Mouse (Mus musculus) stomach, postnatal 0 days (tissue): ENCODE results near the gene Pard6b. TPM values are rescaled to one million over a fixed set of nuclear protein-coding genes. Genes with fewer than 3 reads are reported as not detected.

Source experiments
- ATAC-seq: fragments of 200-750 bp; cut with Nextera tagmentation; 2 replicates; pipeline ENCODE4 v1.8.0; 2017; ENCODE audit not compliant: low FRiP score, low TSS enrichment
- DNase-seq: peaks from one replicate; pipeline ENCODE4 v3.0.0-alpha.2; 2016; ENCODE audit warnings: low spot score
- H3K27ac ChIP-seq: fragments of 300-500 bp; sonication (generic); replicated peaks from 2 replicates; pipeline ENCODE4 v1.5.1; 2014; ENCODE audit warnings: mild to moderate bottlenecking, control low read depth
- H3K27me3 ChIP-seq: fragments of 300-500 bp; sonication (generic); 2 replicates; pipeline ENCODE4 v1.6.1; 2014; ENCODE audit warnings: low read length; ENCODE audit not compliant: control insufficient read depth, insufficient read depth
- H3K36me3 ChIP-seq: fragments of 300-500 bp; sonication (generic); 2 replicates; pipeline ENCODE4 v1.6.1; 2014; ENCODE audit warnings: low read length, mixed read lengths; ENCODE audit not compliant: control insufficient read depth, insufficient read depth
- H3K4me1 ChIP-seq: fragments of 300-500 bp; sonication (generic); replicated peaks from 2 replicates; pipeline ENCODE4 v1.6.1; 2014; ENCODE audit warnings: antibody characterized with exemption; ENCODE audit not compliant: control insufficient read depth, insufficient read depth
- H3K4me2 ChIP-seq: fragments of 300-500 bp; sonication (generic); replicated peaks from 2 replicates; pipeline ENCODE4 v1.6.1; 2014; ENCODE audit warnings: low read depth, mild to moderate bottlenecking, control low read depth, moderate library complexity
- H3K4me3 ChIP-seq: fragments of 300-500 bp; sonication (generic); 2 replicates; pipeline ENCODE4 v1.5.1; 2014; ENCODE audit warnings: low read depth, low read length, control low read depth
- H3K9ac ChIP-seq: fragments of 300-500 bp; sonication (generic); 2 replicates; pipeline ENCODE4 v1.6.1; 2014; ENCODE audit warnings: mild to moderate bottlenecking, low read length, control low read depth, mixed read lengths
- H3K9me3 ChIP-seq: fragments of 300-500 bp; sonication (generic); 2 replicates; pipeline ENCODE4 v1.6.1; 2016; ENCODE audit warnings: low read length; ENCODE audit not compliant: control insufficient read depth
- CTCF ChIP-seq: IDR thresholded peaks from 2 replicates; pipeline ENCODE4 v1.5.1; 2016; ENCODE audit warnings: antibody characterized with exemption, low read depth, mild to moderate bottlenecking, moderate library complexity
- EP300 ChIP-seq: optimal IDR thresholded peaks from 2 replicates; pipeline ENCODE3; 2016; ENCODE audit warnings: antibody characterized with exemption
- WGBS: fragments of 180-500 bp; shearing (Covaris S2); extraction: QIAGEN DNeasy Blood & Tissue Kit; methylation state at CpG from one replicate; pipeline ENCODE4 v1.1.7; 2014; 5-methylcytosine and 5-hydroxymethylcytosine counted together
- microRNA-seq: library from miRNA; unstranded; fragments of <30 nt; microRNA quantifications from one replicate; pipeline ENCODE4, GENCODE M21; 2016
- polyA plus RNA-seq: library from polyadenylated mRNA; unstranded; fragments of >200 nt; fragmentation: Nextera tagmentation; extraction: Ambion mirVana; gene quantifications from 2 replicates; pipeline ENCODE4 v1.2.1, GENCODE M21; 2015

Gene Pard6b
- polyA plus RNA-seq, 1 experiment from 2014 or later, result 11.8 TPM

GRCm38 (mm10) chr2:168130046-168130445, 49.2 kb downstream of the Pard6b start:
- no peak for TF ChIP-seq CTCF
- TF ChIP-seq EP300, result no peak
- no peaks in the 10 kb centered on the region for H3K9me3 ChIP-seq

GRCm38 (mm10) chr2:168137161-168137560, 56.4 kb downstream of the Pard6b start:
- H3K9ac ChIP-seq, result no peak overlapping the region
- DNase-seq (no peak), ATAC-seq (no peak)
- H3K27me3 ChIP-seq, result no peaks in the 10 kb centered on the region
- H3K27ac ChIP-seq, result no peak overlapping the region
- no peaks in the 10 kb centered on the region for H3K4me1 ChIP-seq
- H3K4me2 ChIP-seq, result no peak overlapping the region
- 74% methylated on average over 15 of the region's 15 CpGs for WGBS
- TF ChIP-seq CTCF (no peak), EP300 (no peak)
- no peaks in the 10 kb centered on the region for H3K36me3 ChIP-seq
- no peak overlapping the region for H3K4me3 ChIP-seq
- no peaks in the 10 kb centered on the region for H3K9me3 ChIP-seq

More at GRCm38 (mm10) chr2:168130046-168130445, 49.2 kb downstream of the Pard6b start:
- no peak for ATAC-seq
- no peaks in the 10 kb centered on the region for H3K36me3 ChIP-seq
- H3K27me3 ChIP-seq, result no peaks in the 10 kb centered on the region
- DNase-seq, result no peak
- no peak overlapping the region for H3K27ac ChIP-seq
- no peaks in the 10 kb centered on the region for H3K4me1 ChIP-seq
- 73% methylated on average over 3 of the region's 3 CpGs for WGBS
- H3K4me2 ChIP-seq, result no peak overlapping the region
- no peak overlapping the region for H3K4me3 ChIP-seq
- no peak overlapping the region for H3K9ac ChIP-seq

DNA sequence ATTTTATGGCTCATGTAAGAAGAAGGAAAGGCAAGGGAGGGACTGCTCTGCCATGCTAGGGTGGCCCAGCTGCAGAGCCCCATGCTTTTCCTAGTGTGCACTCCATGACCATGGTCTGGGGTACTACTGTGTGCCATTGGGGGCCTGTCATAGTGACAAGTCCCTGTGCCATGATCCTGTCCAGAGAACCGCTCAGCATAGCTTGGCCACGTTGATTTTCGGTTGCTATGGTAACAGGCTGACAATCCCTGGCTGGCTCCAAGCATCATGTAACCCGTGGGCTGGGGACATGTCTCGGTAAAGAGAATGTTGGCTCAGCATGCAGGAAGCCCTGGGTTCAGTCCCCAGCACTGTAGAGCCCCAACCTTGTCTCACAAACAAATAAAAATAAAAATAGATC, 63.0 kb downstream of the Pard6b start:
- no peaks in the 10 kb centered on the region for H3K9me3 ChIP-seq
- DNase-seq (no peak), ATAC-seq (no peak)
- H3K4me2 ChIP-seq, result no peak overlapping the region
- 43% methylated on average over 5 of the region's 5 CpGs for WGBS
- H3K4me3 ChIP-seq, result no peak overlapping the region
- no peaks in the 10 kb centered on the region for H3K27me3 ChIP-seq
- no peaks in the 10 kb centered on the region for H3K4me1 ChIP-seq
- H3K9ac ChIP-seq, result no peak overlapping the region
- H3K36me3 ChIP-seq, result no peaks in the 10 kb centered on the region
- TF ChIP-seq EP300, result no peak
- TF ChIP-seq CTCF, result no peak
- no peak overlapping the region for H3K27ac ChIP-seq

- DNase-seq (no peak), ATAC-seq (no peak)
- 63% methylated on average over 2 of the region's 2 CpGs for WGBS
- no peaks in the 10 kb centered on the region for H3K27me3 ChIP-seq
- TF ChIP-seq CTCF (no peak), EP300 (no peak)
- peak overlapping the region; percentile 27; the same call in 1 of the 2 replicates for H3K9ac ChIP-seq
- H3K9me3 ChIP-seq, result no peaks in the 10 kb centered on the region
- no peak overlapping the region for H3K4me2 ChIP-seq
- no peaks in the 10 kb centered on the region for H3K4me1 ChIP-seq
- H3K36me3 ChIP-seq, result no peaks in the 10 kb centered on the region
- H3K4me3 ChIP-seq, result no peak overlapping the region
- no peak overlapping the region for H3K27ac ChIP-seq
Observed at GRCm38 (mm10) chr2:168145437-168145836, 64.6 kb downstream of the Pard6b start.

DNA sequence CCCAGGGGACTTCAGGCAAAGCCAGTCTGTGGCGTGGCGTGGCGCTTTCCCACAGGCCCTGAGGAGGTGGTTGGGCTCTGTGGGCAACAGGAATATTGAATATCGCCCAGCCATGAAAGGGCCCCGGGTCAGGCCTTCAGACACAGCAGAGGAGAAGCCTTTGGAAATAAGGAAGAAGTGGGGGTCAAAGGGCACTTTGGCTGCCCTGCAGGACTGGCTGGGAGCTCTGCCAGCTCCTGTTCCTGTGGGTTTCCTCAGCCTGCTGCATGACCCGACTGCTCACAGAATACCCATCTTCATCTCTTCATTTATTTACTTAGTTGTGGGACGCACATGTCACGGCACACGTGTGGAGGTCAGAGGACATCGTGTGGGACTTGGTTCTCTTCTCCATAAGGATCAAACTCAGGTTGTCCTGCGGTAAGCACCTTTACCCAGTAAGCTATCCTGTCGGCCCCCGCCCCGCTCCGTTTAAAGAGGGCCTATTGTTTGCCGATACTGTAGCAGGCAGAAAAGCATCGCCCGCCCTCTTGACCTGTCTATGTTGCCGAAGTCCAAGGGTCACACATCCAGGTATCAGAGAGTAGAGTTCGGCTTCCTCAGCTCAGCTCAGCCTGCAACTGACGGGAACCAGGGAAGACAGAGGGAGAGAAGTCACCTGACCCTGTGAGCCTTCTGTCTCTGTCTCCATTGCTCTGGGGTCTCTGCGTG, 67.1 kb downstream of the Pard6b start:
- Histone ChIP-seq H3K36me3 (no peaks in the 10 kb centered on the region), H3K4me3 (no peak overlapping the region), H3K9ac (no peak overlapping the region), H3K27me3 (no peaks in the 10 kb centered on the region), H3K27ac (no peak overlapping the region), H3K9me3 (no peaks in the 10 kb centered on the region), H3K4me1 (no peaks in the 10 kb centered on the region), H3K4me2 (no peak overlapping the region)
- no peak for ATAC-seq
- TF ChIP-seq EP300 (no peak), CTCF (no peak)
- 58% methylated on average over 22 of the region's 22 CpGs for WGBS
- no peak for DNase-seq

DNA sequence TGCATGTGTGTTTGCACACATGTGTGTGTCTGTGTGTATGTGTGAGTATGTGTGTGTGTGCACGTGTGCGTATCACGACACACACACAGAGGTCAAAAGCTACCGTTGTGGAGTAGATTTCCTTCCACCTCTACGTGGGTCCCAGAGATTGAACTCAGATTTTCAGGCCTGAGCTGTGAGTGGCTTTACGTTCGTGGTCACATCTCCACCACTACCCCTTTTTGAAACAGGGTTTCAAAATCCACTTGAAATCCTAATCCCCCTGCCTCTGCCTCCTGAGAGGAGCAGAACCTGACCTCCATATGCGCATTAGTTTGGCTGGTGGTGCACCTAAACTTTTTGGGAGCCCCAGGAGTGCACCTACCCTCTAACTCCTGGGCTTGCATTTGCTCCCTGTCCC, 68.4 kb downstream of the Pard6b start:
- H3K36me3 ChIP-seq, result no peaks in the 10 kb centered on the region
- no peak overlapping the region for H3K27ac ChIP-seq
- H3K9ac ChIP-seq, result no peak overlapping the region
- 0 out of 2 replicates have a peak, but pooled peaks cover 2% of the 10 kb centered on the region for H3K4me1 ChIP-seq
- no peak overlapping the region for H3K4me2 ChIP-seq
- TF ChIP-seq EP300, result no peak
- TF ChIP-seq CTCF, result no peak
- no peak for DNase-seq
- no peak overlapping the region for H3K4me3 ChIP-seq
- H3K9me3 ChIP-seq, result no peaks in the 10 kb centered on the region
- H3K27me3 ChIP-seq, result no peaks in the 10 kb centered on the region
- WGBS, result 89% methylated on average over 8 of the region's 8 CpGs
- ATAC-seq, result no peak

Small RNA genes within 50 kb of the gene (microRNA-seq; reads per million reads assigned to microRNA genes)
- gene Gm24327, result not detected

Other genes starting within 250 kb of the Pard6b start
- 51.1 and 51.3 TPM in 2 replicates for gene Ptpn1, start 148.9 kb upstream of the Pard6b start, polyA plus RNA-seq
- 3.0 and 3.2 TPM in 2 replicates for gene Ripor3, start 70.4 kb upstream of the Pard6b start, polyA plus RNA-seq
- gene Adnp, start 126.1 kb downstream of the Pard6b start, polyA plus RNA-seq, result 5.2 and 6.0 TPM in 2 replicates
- gene Gm20716, start 149.4 kb downstream of the Pard6b start, polyA plus RNA-seq, result 4.9 and 5.5 TPM in 2 replicates
- gene Dpm1, start 149.6 kb downstream of the Pard6b start, polyA plus RNA-seq, result 126 and 138 TPM in 2 replicates
- 6.3 and 8.1 TPM in 2 replicates for gene Mocs3, start 149.6 kb downstream of the Pard6b start, polyA plus RNA-seq
- 0.65 and 1.0 TPM in 2 replicates for gene Kcng1, start 200.7 kb downstream of the Pard6b start, polyA plus RNA-seq